Mouse (Mus musculus) thymus, adult 2 months (tissue): ENCODE data around the gene Ift43. TPM values are rescaled to one million over a fixed set of nuclear protein-coding genes. Genes with fewer than 3 reads are reported as not detected.

ENCODE experiments used
- DNase-seq: peaks from one replicate; pipeline ENCODE4 v3.0.0; 2021
- H3K27ac ChIP-seq: fragments of 200-500 bp; 2 replicates; pipeline ENCODE4 v1.5.1; 2012; ENCODE audit warnings: low read length, control low read depth; ENCODE audit not compliant: control insufficient read depth, insufficient read depth
- H3K27me3 ChIP-seq: fragments of 200-500 bp; 2 replicates; pipeline ENCODE4 v1.6.1; 2012; ENCODE audit warnings: mild to moderate bottlenecking, low read length, moderate library complexity, mixed read lengths; ENCODE audit not compliant: control insufficient read depth, insufficient read depth
- H3K36me3 ChIP-seq: fragments of 200-500 bp; 2 replicates; pipeline ENCODE4 v1.6.1; 2012; ENCODE audit warnings: mild to moderate bottlenecking, low read length, moderate library complexity; ENCODE audit not compliant: control insufficient read depth, insufficient read depth
- H3K4me1 ChIP-seq: fragments of 200-500 bp; replicated peaks from 2 replicates; pipeline ENCODE4 v1.6.1; 2012; ENCODE audit warnings: low read length; ENCODE audit not compliant: control insufficient read depth, insufficient read depth
- H3K4me3 ChIP-seq: fragments of 200-500 bp; 2 replicates; pipeline ENCODE4 v1.5.1; 2012; ENCODE audit warnings: mild to moderate bottlenecking, low read length, control low read depth, moderate library complexity; ENCODE audit not compliant: control insufficient read depth, insufficient read depth
- CTCF ChIP-seq: fragments of 200-500 bp; IDR thresholded peaks from 2 replicates; pipeline ENCODE4 v1.5.1; 2012; ENCODE audit warnings: mild to moderate bottlenecking, control low read depth, low read length, moderate library complexity, borderline replicate concordance; ENCODE audit not compliant: control insufficient read depth, poor library complexity, insufficient read depth; ENCODE audit errors: extremely low read depth
- POLR2A ChIP-seq: fragments of 200-500 bp; IDR thresholded peaks from 2 replicates; pipeline ENCODE4 v1.6.1; 2012; ENCODE audit warnings: mild to moderate bottlenecking, low read length, control low read depth, moderate library complexity; ENCODE audit not compliant: control insufficient read depth, poor library complexity, insufficient read depth; ENCODE audit errors: extremely low read depth
- WGBS: fragments of 180-500 bp; shearing (Covaris S2); methylation state at CpG from one replicate; pipeline ENCODE4 v1.1.7; 2018; 5-methylcytosine and 5-hydroxymethylcytosine counted together
- polyA plus RNA-seq: library from polyadenylated mRNA; depleted of rRNA; stranded (reverse); fragments of >200 nt; gene quantifications from 2 replicates; pipeline ENCODE4 v1.2.3, GENCODE M21; 2012

The Ift43 gene
- polyA plus RNA-seq, 1 experiment = 4.7 TPM

DNA sequence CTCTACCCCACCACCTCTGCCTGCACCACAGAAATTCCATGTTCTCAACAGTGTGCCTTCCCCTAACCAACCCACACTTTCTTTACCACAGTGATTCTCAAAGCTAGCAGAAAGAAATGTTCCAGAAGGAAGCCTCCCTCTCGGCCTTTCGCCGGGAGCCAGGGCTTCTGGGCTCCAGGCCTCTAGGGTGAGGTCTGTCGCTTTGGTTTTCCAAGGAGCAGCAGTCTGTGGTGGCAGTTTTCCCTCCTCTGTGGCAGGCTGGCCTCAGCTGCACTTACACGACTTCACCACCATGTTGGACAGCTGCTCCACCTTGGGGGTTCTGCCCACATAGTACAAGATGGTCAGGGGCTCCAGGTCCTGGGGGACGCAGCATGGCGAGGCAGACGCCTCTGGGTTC lies 24.8 kb upstream of the Ift43 start:
- no peaks in the 10 kb centered on the region for H3K4me1 ChIP-seq
- WGBS = 93% methylated on average over 8 of the region's 8 CpGs
- no peaks in the 10 kb centered on the region for H3K36me3 ChIP-seq

GRCm38 (mm10) chr12:86059341-86059740 lies 23.0 kb upstream of the Ift43 start:
- Histone ChIP-seq H3K4me3 (no peak overlapping the region), H3K36me3 (no peaks in the 10 kb centered on the region), H3K4me1 (no peaks in the 10 kb centered on the region), H3K27ac (no peak overlapping the region), H3K27me3 (no peaks in the 10 kb centered on the region)
- DNase-seq = no peak
- TF ChIP-seq POLR2A (no peak), CTCF (no peak)
- 95% methylated on average over 6 of the region's 6 CpGs for WGBS

More for the DNA sequence above, 24.8 kb upstream of the Ift43 start:
- TF ChIP-seq POLR2A = no peak
- TF ChIP-seq CTCF = no peak
- H3K27me3 ChIP-seq = no peaks in the 10 kb centered on the region
- DNase-seq = no peak
- no peak overlapping the region for H3K4me3 ChIP-seq
- no peak overlapping the region for H3K27ac ChIP-seq

DNA sequence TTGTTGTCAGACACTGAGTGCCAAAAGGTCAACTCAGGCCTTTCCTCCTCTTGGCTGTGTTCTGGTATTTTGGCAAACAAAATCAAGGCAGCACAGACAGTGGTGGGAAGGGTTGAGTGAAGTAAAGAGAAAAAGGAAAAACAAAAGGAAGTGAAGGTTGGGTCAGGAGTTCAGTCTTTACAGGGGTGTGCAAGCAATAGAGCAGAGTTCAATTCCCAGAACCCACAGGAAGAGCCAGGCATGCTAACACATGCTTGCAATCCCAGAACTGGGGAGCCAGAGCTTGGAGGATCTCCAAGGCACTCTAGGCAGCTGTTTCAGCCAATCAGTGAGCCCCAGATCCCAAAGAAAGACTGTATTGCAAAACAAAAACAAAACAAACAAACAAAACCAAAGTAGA lies 17.5 kb upstream of the Ift43 start:
- Histone ChIP-seq H3K4me1 (no peaks in the 10 kb centered on the region), H3K36me3 (no peaks in the 10 kb centered on the region), H3K4me3 (no peak overlapping the region), H3K27me3 (no peaks in the 10 kb centered on the region), H3K27ac (no peak overlapping the region)
- no peak for DNase-seq
- TF ChIP-seq CTCF (no peak), POLR2A (no peak)

DNA sequence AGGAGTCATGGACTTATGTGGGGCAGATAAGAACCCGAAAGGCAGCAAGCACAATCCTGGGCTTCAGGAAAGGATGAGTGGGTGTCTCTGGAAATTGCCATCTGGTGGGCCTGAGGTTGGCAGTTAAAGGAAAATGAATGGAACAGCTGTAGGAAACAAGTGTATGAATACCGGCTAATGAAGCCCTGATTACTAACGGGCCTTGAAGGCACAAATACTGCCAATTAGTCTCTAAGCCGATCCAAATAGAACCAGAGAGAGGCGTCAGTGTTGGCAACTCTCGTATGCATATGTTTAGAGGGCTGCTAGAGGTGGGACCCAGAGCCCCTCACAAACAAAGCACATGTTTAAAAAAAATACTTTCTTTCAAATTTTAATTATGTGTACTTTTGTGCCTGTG lies 10.9 kb upstream of the Ift43 start:
- no peak for TF ChIP-seq CTCF
- no peak for TF ChIP-seq POLR2A
- no peak overlapping the region for H3K4me3 ChIP-seq
- H3K27me3 ChIP-seq = no peaks in the 10 kb centered on the region
- H3K36me3 ChIP-seq = no peaks in the 10 kb centered on the region
- 97% methylated on average over 6 of the region's 6 CpGs for WGBS
- H3K4me1 ChIP-seq = no peaks in the 10 kb centered on the region
- H3K27ac ChIP-seq = no peak overlapping the region
- no peak for DNase-seq

GRCm38 (mm10) chr12:86074681-86075080 lies 7.7 kb upstream of the Ift43 start:
- Histone ChIP-seq H3K4me1 (peaks cover 3% of the 10 kb centered on the region; the same call in 1 of the 2 replicates), H3K4me3 (no peak overlapping the region), H3K27me3 (no peaks in the 10 kb centered on the region), H3K36me3 (no peaks in the 10 kb centered on the region), H3K27ac (no peak overlapping the region)
- TF ChIP-seq POLR2A (no peak), CTCF (no peak)
- no peak for DNase-seq
- WGBS = 94% methylated on average over 12 of the region's 12 CpGs

- Histone ChIP-seq H3K36me3 (no peaks in the 10 kb centered on the region), H3K4me3 (no peak overlapping the region), H3K4me1 (peaks cover 3% of the 10 kb centered on the region; the same call in 1 of the 2 replicates), H3K27ac (no peak overlapping the region), H3K27me3 (no peaks in the 10 kb centered on the region)
- no peak for DNase-seq
- TF ChIP-seq CTCF = no peak
- no peak for TF ChIP-seq POLR2A
- WGBS = 91% methylated on average over 7 of the region's 7 CpGs
These were observed 7.0 kb upstream of the Ift43 start for GRCm38 (mm10) chr12:86075358-86075757.

DNA sequence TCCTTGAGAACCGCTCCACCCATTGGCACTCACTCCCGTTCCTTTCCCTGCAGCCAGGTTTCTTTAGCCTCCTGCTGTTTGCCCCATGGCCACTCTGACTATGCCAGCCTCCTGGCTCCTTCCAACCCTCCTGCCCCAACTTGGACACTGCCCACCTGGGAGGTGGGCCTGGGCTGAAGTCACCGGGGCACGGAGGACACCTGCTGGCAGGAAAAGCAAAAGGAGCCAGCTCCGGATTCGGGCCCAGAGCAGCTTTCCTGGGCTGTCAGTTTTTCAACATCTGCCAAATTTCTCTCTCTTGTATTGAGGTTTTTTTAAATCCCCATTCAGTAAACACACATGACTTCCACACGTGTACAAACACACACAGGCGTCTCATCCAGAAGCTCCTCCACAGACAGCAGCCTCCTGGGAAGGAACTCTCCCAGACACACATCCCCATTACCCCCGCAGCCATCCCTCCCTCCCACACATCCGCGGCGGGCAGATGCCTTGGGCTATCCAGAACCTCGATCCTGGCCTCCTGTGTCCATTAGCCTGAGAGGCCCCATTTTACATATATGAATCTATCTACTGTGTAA lies 5.9 kb upstream of the Ift43 start:
- DNase-seq = no peak
- Histone ChIP-seq H3K27ac (no peak overlapping the region), H3K4me3 (no peak overlapping the region), H3K27me3 (no peaks in the 10 kb centered on the region), H3K36me3 (no peaks in the 10 kb centered on the region), H3K4me1 (peaks cover 3% of the 10 kb centered on the region; the same call in 1 of the 2 replicates)
- WGBS = 52% methylated on average over 13 of the region's 13 CpGs
- no peak for TF ChIP-seq POLR2A
- TF ChIP-seq CTCF = no peak
